Mouse (Mus musculus) small intestine, adult 2 months (tissue): ENCODE measurements around the gene Gm20388. TPM values are rescaled to one million over a fixed set of nuclear protein-coding genes. Genes with fewer than 3 reads are reported as not detected.
"Not testable (repeated sequence)": the region's sequence is repeated elsewhere in the genome, so short reads cannot be mapped to it uniquely, and the experiment has no call there.

Source experiments
- H3K27ac ChIP-seq: fragments of 200-500 bp; 2 replicates; pipeline ENCODE4 v1.5.1; 2012; ENCODE audit warnings: low read depth, low read length, control low read depth, inconsistent platforms; ENCODE audit not compliant: insufficient read depth
- H3K27me3 ChIP-seq: fragments of 200-500 bp; 2 replicates; pipeline ENCODE4 v1.6.1; 2012; ENCODE audit warnings: mild to moderate bottlenecking, moderate library complexity, low read length, inconsistent platforms; ENCODE audit not compliant: control insufficient read depth, insufficient read depth
- H3K36me3 ChIP-seq: fragments of 200-500 bp; 2 replicates; pipeline ENCODE4 v1.6.1; 2012; ENCODE audit warnings: mild to moderate bottlenecking, low read length, control low read depth, inconsistent platforms; ENCODE audit not compliant: control insufficient read depth, insufficient read depth
- H3K4me1 ChIP-seq: fragments of 200-500 bp; 2 replicates; pipeline ENCODE4 v1.6.1; 2012; ENCODE audit warnings: low read length, inconsistent platforms, mixed read lengths; ENCODE audit not compliant: control insufficient read depth, insufficient read depth, insufficient read length
- H3K4me3 ChIP-seq: fragments of 200-500 bp; 2 replicates; pipeline ENCODE4 v1.5.1; 2012; ENCODE audit warnings: low read depth, mild to moderate bottlenecking, control low read depth, inconsistent platforms, low read length, moderate library complexity
- CTCF ChIP-seq: fragments of 200-500 bp; IDR thresholded peaks from 2 replicates; pipeline ENCODE4 v1.5.1; 2012; ENCODE audit warnings: low read depth, mild to moderate bottlenecking, control low read depth, inconsistent platforms, low read length, moderate library complexity, mixed read lengths; ENCODE audit not compliant: insufficient replicate concordance, insufficient read length; ENCODE audit errors: extremely low read depth
- POLR2A ChIP-seq: fragments of 200-500 bp; IDR thresholded peaks from 2 replicates; pipeline ENCODE4 v1.6.1; 2012; ENCODE audit warnings: low read depth, mild to moderate bottlenecking, control low read depth, inconsistent platforms, low read length, moderate library complexity
- WGBS: fragments of 180-500 bp; shearing (Covaris S2); methylation state at CpG from one replicate; pipeline ENCODE4 v1.1.7; 2018; 5-methylcytosine and 5-hydroxymethylcytosine counted together
- polyA plus RNA-seq: library from polyadenylated mRNA; depleted of rRNA; stranded (reverse); fragments of >200 nt; gene quantifications from 2 replicates; pipeline ENCODE4 v1.2.3, GENCODE M21; 2012

Gm20388 gene
- polyA plus RNA-seq, 1 experiment, result 37.3 TPM

- peaks cover 3% of the 10 kb centered on the region; the same call in 1 of the 2 replicates for H3K4me1 ChIP-seq
- TF ChIP-seq CTCF (0 out of 2 replicates have a peak, but pooled peaks have one; percentile 7), POLR2A (no peak)
- peak overlapping the region; percentile 98 for H3K4me3 ChIP-seq
- H3K27me3 ChIP-seq, result no peaks in the 10 kb centered on the region
- WGBS, result under 1% methylated on average over 10 of the region's 10 CpGs
- H3K27ac ChIP-seq, result peak overlapping the region; percentile 75
- H3K36me3 ChIP-seq, result peaks cover 24% of the 10 kb centered on the region
Observed at GRCm38 (mm10) chr8:123949686-123949986, 4039.0 kb downstream of the Gm20388 start.

DNA sequence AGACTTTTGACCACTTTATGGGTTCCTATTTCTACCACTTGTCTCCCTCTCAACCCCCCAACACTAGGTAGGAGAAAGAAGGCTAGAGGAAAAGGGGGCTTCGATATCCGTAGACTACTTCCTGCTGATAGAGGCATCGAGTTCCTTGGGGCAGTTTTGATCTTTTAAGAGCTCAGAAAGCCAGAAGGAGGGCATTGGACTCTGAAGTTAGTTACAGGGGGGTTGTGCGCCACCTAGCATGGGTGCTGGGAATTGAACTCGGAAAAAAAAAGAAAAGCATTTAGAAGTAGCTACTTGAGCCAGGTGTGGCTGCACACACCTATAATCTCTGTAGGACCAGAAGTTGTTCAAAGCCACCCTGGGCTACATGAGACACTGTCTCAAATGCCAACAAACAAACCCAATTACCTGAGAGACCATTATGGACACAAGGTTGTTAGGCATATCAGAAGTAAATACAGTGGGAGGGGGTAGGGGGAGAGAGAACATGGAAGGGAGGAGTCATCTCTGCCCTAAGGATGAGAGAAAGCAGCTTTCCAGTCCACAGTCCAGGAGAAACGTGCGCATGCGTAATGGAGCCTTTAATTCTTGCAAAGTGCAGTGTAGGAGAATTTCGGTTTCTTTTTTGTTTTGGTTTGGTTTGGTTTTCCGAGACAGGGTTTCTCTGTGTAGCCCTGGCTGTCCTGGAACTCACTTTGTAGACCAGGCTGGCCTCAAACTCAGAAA lies 4039.6 kb downstream of the Gm20388 start:
- TF ChIP-seq CTCF (peak; percentile 59; the same call in 1 of the 2 replicates), POLR2A (no peak)

DNA sequence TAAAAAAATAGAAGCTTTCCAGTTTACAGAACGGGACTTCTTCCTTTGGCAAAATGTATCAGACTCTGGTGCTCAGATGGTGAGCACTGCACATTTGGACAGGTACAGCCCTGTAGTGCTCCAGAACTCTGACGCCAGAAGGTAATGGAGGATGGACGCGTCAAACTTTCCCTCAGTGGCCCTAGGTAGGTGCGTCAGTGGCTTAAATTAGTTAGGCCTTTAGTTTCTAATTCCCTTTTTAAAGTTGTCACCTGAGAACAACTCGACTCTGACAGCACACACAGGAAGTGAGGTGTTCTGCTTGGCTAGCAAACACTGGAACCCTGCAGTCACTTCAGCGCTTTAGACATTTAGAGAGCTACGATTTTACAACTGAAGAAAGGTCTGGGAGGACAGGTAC lies 4043.0 kb downstream of the Gm20388 start:
- TF ChIP-seq POLR2A, result no peak
- Histone ChIP-seq H3K27me3 (no peaks in the 10 kb centered on the region), H3K27ac (no peak overlapping the region), H3K4me1 (peaks cover 3% of the 10 kb centered on the region; the same call in 1 of the 2 replicates), H3K36me3 (peaks cover 36% of the 10 kb centered on the region), H3K4me3 (no peak overlapping the region)
- WGBS, result 84% methylated on average over 8 of the region's 8 CpGs

More for the DNA sequence above, 4039.6 kb downstream of the Gm20388 start:
- Histone ChIP-seq H3K27me3 (no peaks in the 10 kb centered on the region), H3K27ac (peak overlapping the region; percentile 75), H3K4me3 (peak overlapping the region; percentile 98; the same call in 1 of the 2 replicates), H3K36me3 (peaks cover 21% of the 10 kb centered on the region), H3K4me1 (peaks cover 3% of the 10 kb centered on the region; the same call in 1 of the 2 replicates)
- 25% methylated on average over 10 of the region's 10 CpGs for WGBS

DNA sequence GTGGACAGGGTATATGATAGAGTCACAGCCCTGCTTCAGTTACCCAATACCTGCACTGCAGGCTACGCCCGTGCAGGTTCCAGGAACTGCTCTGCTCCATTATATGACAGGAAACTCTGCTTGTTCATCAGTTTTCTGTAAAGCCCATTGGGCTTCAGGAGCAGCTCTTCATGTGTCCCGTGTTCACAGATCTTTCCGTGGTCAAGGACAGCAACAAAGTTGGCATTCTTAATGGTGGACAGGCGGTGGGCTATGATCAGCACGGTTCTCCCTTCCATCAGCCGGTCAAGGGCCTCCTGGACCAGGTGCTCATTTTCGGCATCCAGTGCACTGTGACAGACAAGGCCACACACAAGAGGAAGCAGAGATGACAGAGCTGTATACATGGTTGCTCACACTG lies 4043.6 kb downstream of the Gm20388 start:
- Histone ChIP-seq H3K27me3 (no peaks in the 10 kb centered on the region), H3K4me1 (peaks cover 3% of the 10 kb centered on the region; the same call in 1 of the 2 replicates), H3K4me3 (no peak overlapping the region), H3K36me3 (peaks cover 41% of the 10 kb centered on the region), H3K27ac (no peak overlapping the region)
- no peak for TF ChIP-seq POLR2A
- no peak for TF ChIP-seq CTCF
- 89% methylated on average over 8 of the region's 8 CpGs for WGBS

- TF ChIP-seq POLR2A (no peak), CTCF (no peak)
- WGBS, result 50% methylated on average over 17 of the region's 17 CpGs
Observed at GRCm38 (mm10) chr8:123958130-123958529, 4047.5 kb downstream of the Gm20388 start.

DNA sequence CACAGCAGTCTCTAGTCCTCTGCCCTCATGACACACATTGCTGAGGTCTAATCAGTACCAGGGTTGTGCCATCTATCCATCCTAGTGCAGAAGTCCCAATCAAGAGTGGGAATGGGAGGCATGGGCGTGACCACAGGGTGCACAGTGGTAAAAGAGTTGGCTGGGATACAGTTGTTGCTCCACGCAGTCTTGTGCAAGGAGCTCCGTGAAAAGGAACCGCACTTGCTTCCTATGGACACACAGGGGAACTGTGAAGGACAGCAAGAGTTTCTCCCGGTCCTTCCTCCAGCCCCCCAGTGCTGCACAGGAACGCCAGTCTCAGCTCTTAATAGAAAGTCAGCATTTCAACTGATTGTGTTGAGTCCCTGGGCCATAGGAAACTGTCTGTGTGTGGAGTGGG lies 4048.8 kb downstream of the Gm20388 start:
- WGBS, result 95% methylated on average over 6 of the region's 6 CpGs
- Histone ChIP-seq H3K27ac (no peak overlapping the region), H3K4me1 (no peaks in the 10 kb centered on the region), H3K27me3 (no peaks in the 10 kb centered on the region), H3K4me3 (no peak overlapping the region), H3K36me3 (peaks cover 40% of the 10 kb centered on the region)
- TF ChIP-seq POLR2A, result no peak
- TF ChIP-seq CTCF, result no peak

More at GRCm38 (mm10) chr8:123958130-123958529, 4047.5 kb downstream of the Gm20388 start:
- Histone ChIP-seq H3K4me3 (no peak overlapping the region), H3K4me1 (no peaks in the 10 kb centered on the region), H3K27ac (no peak overlapping the region), H3K27me3 (no peaks in the 10 kb centered on the region), H3K36me3 (peaks cover 43% of the 10 kb centered on the region)

DNA sequence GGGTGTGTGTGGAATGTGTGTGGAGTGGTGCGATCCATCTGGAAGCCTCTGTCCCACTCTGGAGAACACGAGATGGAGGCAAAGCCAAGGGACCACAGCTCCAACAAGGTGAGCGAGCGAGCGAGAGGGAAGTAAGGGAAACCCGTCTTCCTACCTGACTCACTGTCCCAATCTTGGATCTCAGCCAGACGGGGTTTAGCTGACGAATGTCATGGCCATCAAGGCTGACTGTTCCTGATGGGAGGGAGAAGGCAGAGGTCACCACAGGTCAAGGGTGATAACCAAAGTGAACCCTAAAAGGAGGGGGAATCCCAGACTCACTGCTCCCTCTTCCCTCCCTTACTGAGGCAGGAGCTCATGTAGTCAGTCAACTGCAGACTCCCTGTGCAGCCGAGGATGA lies 4049.4 kb downstream of the Gm20388 start:
- no peak overlapping the region for H3K27ac ChIP-seq
- H3K36me3 ChIP-seq, result peaks cover 44% of the 10 kb centered on the region
- 83% methylated on average over 9 of the region's 9 CpGs for WGBS
- no peak overlapping the region for H3K4me3 ChIP-seq
- H3K27me3 ChIP-seq, result no peaks in the 10 kb centered on the region
- no peaks in the 10 kb centered on the region for H3K4me1 ChIP-seq
- TF ChIP-seq POLR2A (no peak), CTCF (no peak)

- not testable (repeated sequence) for H3K27ac ChIP-seq, H3K27me3 ChIP-seq, H3K4me1 ChIP-seq, H3K4me3 ChIP-seq
- H3K36me3 ChIP-seq, result peaks cover 41% of the 10 kb centered on the region
- 47% methylated on average over 5 of the region's 5 CpGs for WGBS
Observed at GRCm38 (mm10) chr8:123960556-123960955, 4049.9 kb downstream of the Gm20388 start.
